Mouse (Mus musculus): Measurements from ENCODE around the gene Tex44.

- TF ChIP-seq CTCF (IDR thresholded peaks at IDR 0.05; ENCODE audit: insufficient read depth, low read length): no peak
- peak; percentile 31; the same call in 1 of the 2 replicates for TF ChIP-seq POLR2A (IDR thresholded peaks at IDR 0.05; ENCODE audit: borderline replicate concordance, extremely low read depth, low read depth, low read length)
Observed at GRCm38 (mm10) chr1:86443386-86444172, 17.4 kb downstream of the Tex44 start.

Measured in lung, adult 2 months (tissue).